Mouse (Mus musculus) cerebellum, postnatal 14 days (tissue): ENCODE data around the gene Col7a1.

Experiments used
- DNase-seq, 2 experiments: peaks; one replicate each; pipeline ENCODE4 v3.0.0; 2021; ENCODE audit warnings: mixed read lengths in 2 of 2

Gene Col7a1

DNA sequence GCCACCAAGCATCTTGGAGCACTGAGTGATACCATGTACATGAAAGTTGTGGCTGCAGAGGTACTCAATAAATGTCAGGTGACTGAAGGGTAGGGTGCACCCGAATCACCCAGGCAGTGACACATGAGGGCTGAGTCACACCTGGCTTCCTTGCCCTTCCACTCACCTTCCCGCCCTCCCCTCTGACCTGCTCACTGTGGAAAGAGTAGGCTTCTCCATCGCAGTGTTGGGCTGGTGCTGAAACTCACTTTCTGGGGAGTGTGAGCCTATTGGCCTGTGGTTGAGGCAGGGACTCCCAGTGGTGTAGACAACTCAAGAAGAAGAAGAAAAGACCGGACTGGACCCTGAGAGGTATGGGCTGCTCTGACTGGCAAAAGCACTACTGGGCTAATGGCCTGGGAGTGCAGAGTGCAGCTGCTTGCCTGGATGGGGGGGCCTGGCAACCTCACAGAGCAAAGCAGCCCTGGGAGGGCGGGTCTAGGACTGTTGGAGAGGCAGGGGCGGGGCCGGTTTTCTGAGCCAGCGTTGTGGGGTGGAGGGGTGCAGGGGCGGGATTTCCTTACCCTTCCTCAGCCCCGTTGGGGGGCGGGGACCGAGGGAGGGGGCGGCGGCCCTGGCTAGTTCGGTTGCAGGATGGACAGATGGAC is 34.4 kb downstream of the Col7a1 start:
- peak; percentile 42 to 59 for DNase-seq

DNA sequence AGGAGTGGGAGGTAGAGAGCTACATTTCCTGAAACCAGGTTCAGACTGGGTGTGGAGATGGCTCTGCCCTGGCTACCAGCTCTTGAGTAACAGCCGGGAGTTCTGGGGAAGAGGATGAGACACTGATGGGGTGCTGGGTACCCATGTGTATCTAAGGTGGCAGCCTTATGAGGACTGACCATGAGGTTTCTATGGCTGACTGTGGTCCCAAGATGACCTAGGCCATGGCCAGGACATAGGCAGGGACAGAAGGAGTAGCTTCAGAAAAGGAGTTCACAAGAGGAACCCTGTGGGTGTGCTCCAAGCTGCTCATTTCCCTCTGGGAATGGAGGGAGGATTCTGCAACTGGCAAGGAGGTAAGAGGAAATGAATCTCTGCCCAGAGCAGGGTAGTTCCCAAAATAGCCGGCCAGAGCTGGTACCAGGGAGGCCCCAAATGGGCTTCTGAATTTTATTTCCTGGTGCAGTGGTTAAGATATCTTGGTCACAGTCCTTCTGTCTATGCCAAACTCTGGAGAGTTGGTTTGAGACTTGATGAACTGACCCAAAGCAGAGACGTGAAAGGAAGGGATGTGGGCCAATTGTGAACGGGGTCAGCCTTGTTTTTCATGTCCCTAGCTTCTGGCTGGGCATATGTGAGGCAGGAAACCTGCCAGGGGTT is 36.5 kb downstream of the Col7a1 start:
- no peak for DNase-seq

- no peak for DNase-seq
These were observed 37.1 kb downstream of the Col7a1 start for GRCm38 (mm10) chr9:108990462-108990820.

DNA sequence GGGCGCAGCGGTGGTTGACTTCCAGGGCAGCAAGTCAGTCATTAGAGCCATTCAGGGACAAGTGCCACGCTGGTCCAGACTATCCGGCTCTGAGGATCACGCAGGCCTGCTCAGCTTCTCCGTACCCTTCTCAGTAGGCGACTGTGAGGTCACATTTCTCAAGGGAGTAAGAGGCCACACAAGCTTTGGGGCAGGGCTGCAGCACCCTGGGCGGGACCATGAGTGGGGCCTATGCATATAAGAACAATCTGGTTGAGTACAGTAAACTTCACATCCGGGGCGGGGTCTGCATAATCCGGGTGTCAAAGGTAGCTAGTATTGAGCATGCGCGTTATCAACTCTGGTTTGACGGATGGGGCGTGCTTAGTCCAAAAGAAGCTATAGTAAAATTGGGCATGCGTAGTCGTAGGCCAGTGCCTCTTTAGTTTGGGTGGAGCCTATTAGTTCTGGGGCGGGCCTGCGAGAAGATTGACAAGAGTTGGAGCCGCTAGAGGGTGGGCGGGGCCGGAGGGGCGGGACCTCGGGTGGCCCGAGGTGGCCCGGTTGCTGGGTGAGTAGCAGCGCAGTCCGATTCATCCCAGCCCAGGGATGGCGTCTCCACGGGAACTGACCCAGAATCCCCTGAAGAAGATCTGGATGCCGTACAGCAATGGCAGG is 38.2 kb downstream of the Col7a1 start, which contains the start of gene Pfkfb4:
Gene Pfkfb4, plus strand, starts transcription at position 351 of the 657 bp plus-strand sequence.
- peak; percentile 89 to 91 for DNase-seq

GRCm38 (mm10) chr9:108992085-108992469 is 38.7 kb downstream of the Col7a1 start:
- DNase-seq: no peak

DNA sequence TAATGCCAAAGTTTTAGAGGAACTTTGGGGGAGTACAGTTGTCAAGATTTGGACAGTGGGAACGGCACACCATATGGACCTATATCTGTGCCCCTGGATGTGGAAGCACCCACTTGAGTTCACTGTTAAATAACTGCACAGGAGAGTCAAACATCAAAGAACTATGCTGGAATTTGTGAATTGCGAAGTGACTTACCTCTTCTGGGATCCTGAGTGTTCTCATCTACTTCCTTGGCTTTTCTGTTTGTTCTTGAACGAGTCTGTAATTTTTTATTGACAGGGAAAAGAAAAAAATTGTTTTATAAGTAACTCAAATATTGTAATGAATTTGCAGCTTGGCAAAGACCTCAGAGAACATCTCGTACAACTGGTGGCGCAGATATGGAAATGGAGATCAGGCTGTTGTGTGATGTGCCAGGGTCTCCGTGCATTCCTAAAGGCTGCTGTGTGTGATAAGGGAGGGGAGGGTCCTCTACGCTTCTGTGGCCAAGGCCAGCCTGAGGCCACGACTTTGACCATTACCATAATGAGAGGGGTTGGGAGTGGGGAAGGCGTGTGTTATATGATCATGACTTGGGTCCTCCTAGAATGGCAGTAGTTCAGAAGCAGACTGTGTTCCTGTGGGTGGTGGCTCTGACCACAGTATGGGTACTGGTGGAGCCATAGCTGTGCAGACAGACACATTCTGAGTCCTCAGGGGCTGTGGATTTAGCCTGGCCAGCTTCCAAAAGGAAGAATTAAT is 39.4 kb downstream of the Col7a1 start:
- no peak for DNase-seq

- DNase-seq: no peak
These were observed 43.0 kb downstream of the Col7a1 start for GRCm38 (mm10) chr9:108996411-108996810.

- DNase-seq: peak; percentile 31 to 35
These were observed 45.1 kb downstream of the Col7a1 start for GRCm38 (mm10) chr9:108998287-108999166.

GRCm38 (mm10) chr9:108999167-108999526 is 45.8 kb downstream of the Col7a1 start:
- DNase-seq: peak; percentile 71 to 76

DNA sequence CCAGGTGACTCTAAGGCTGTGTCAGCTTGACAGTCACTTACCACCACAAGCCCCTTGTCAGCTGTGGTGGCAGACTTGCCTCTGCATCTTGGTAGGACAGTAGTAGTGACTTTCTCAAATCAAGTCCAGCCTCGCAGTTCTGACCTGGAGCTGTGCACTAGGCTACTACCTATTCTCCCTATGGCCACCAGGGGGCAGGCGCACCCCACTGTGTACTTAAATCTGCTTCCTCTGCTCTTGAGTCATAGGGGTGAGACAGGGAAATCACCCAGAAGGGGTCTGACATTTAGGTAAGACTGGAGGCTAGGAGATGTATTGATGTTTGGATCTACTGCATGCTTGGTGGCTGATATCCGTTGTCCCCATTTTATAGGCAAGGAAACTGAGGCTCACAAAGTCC is 47.3 kb downstream of the Col7a1 start:
- DNase-seq: peak; percentile 76 to 78

- DNase-seq: peak; percentile 63 to 77
These were observed 49.8 kb downstream of the Col7a1 start for GRCm38 (mm10) chr9:109003201-109003600.

- DNase-seq: no peak
These were observed 53.8 kb downstream of the Col7a1 start for GRCm38 (mm10) chr9:109007025-109007780.

DNA sequence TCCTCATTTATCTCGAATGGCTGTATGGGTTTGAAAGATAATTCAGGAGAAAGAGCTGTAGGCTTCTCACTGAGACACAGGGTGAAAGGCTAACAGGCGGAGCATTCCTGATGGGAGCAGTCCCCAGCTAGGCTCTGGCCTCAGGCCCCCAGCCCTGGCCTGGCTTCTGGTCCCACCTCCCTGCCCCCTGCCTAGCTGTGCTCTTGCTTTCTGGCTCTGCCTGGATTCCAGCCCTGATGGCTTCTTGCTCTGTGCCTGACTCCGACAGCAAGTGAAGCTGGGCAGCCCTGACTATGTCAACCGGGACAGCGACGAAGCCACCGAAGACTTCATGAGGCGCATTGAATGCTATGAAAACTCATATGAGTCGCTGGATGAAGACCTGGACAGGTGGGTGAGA is 54.7 kb downstream of the Col7a1 start:
- DNase-seq: no peak

DNA sequence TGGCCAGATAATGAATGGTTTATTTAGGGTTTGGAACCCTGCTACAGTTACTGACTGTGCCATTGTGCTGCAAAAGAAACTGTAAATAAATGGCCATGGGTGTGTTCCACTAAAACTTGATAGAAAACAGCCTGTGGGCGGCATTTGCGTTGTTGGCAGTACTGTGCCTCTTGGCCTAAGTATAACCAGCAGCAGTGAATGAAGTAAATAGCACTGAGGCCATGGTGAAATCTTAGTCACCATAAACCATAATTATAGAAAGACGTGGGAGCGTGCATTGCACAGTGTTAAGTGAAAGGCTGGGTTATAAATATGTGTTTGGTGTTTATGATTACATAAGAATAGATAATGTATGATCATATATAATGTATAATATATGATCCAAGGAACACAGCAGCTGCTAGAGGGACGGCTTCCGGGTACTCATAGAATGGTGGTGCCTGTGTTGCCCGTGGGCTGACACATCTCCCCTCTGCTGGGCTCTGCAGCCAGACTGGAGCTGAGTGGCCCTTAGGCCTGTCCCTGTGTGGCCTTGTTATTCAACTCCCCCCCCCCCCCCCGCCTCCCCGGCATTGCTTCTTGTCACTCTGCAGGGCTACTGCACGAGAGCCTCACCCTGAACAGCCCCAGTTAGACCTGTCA is 55.7 kb downstream of the Col7a1 start:
- no peak for DNase-seq

GRCm38 (mm10) chr9:109009636-109010315 is 56.4 kb downstream of the Col7a1 start:
- DNase-seq: peak in 1 of 2 experiments; percentile 38

- DNase-seq: peak in 1 of 2 experiments; percentile 37
These were observed 56.9 kb downstream of the Col7a1 start for GRCm38 (mm10) chr9:109010316-109010690.

GRCm38 (mm10) chr9:109015397-109015796 is 62.0 kb downstream of the Col7a1 start:
- DNase-seq: no peak

DNA sequence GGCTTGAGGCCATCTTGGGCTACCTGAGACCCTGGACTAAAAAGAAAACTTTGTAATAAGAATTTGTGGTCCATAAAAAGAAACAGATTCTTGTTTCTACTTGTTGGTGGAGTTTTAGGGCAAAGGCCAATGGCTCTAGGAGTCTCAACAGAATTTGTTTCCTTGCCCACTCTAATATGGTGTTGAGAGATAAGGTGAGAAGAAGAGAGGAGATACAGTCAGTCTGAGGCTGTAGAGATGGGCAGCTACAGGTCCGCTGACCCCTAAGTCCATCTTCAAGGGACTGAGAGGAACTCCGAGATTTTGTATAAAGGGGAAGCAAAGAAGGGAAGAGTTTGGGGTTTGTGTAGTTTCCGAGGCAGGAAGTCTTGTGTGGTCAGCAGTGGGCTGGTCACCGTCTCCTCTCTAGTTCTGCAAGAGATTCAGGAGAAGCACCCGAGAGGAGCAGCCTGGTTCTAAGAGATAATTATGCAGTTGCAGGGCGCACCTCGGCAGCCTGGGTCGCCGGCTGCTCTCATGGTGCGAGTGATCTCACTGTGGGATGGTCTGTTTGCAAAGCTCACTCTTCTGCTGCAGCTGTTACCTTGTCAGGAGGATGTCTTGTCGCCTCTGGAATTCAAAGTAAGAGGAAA is 63.7 kb downstream of the Col7a1 start:
- DNase-seq: no peak

GRCm38 (mm10) chr9:109021428-109021827 is 68.0 kb downstream of the Col7a1 start:
- DNase-seq: no peak
